Mouse (Mus musculus): ENCODE measurements around the gene Ctc1. TPM values are rescaled to one million over a fixed set of nuclear protein-coding genes. Genes with fewer than 3 reads are reported as not detected.

Gene Ctc1
- polyA plus RNA-seq, 1 experiment from 2014 or later = 41.3 TPM

DNA sequence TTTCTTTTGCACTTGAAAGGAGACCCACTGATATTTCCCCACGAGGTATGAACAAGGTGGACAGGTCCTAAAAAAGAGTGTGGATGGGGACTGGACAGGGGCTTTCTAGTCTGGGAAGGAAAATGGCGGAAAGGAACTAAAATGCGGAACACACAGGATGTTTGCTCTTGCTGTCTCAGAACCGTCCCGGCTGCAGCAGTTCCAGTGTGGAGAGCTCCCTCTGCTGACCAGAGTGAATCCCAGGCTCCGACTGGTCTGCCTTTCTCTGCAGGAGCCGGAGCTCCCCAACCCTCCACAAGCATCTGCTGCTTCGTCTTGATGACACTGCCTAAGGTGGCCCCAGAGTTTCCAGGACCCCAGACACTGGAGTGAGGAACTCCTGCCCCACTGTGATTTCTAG, 20.1 kb downstream of the Ctc1 start:
- Histone ChIP-seq H3K4me1 (ENCODE audit: control insufficient read depth, insufficient read depth, low read length) (peaks cover 19% of the 10 kb centered on the region), H3K4me2 (peak overlapping the region; percentile 78), H3K36me3 (ENCODE audit: control insufficient read depth, insufficient read depth, low read length) (peaks cover 22% of the 10 kb centered on the region), H3K9me3 (replicated peaks; ENCODE audit: control insufficient read depth, low read length) (no peaks in the 10 kb centered on the region), H3K27me3 (ENCODE audit: control insufficient read depth, insufficient read depth, low read length) (no peaks in the 10 kb centered on the region), H3K27ac (ENCODE audit: low read depth, low read length) (peak overlapping the region; percentile 15; the same call in 1 of the 2 replicates), H3K9ac (ENCODE audit: low read depth, low read length) (no peak overlapping the region), H3K4me3 (ENCODE audit: low read depth, low read length) (peak overlapping the region; percentile 80)
- 6% methylated on average over 8 of the region's 8 CpGs for WGBS (ENCODE audit: insufficient replicate concordance)
- no peak for ATAC-seq (replicated peaks; ENCODE audit: insufficient number of reproducible peaks, low FRiP score, low TSS enrichment)

DNA sequence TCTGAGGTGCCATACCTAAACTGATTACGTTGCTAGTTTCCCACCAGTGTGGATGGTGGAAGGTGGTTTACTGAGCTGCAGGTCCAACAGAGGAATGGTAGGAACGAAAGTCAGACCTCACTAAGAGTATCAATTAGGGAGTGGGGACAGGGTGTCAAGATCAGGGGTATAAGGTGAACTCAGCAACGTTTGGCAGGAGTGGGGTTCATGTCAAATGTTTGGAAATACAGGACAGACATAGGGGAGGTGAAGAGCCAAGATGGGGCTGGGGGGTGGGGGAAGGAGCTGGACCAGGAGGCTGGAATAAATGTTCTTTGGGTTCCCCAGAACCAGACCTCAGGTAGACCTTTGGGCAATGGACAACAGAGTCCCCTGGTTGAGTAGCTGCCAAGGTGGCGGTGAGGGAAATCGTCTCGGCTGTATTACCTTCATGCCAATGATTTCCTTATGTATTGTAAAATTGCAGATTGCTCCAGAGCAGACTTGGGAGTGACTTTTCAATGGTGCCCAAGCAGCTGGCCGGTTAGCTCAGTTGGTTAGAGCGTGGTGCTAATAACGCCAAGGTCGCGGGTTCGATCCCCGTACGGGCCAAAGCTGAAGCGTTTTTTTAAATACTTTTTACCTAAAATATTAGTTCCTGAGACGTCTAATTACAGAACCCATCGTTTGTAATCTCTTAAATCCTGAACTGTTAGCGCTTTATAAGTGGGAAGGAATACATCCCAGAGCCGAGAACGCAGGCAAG, 20.9 kb downstream of the Ctc1 start:
- Histone ChIP-seq H3K4me2 (peak overlapping the region; percentile 78), H3K27me3 (ENCODE audit: control insufficient read depth, insufficient read depth, low read length) (no peaks in the 10 kb centered on the region), H3K9me3 (replicated peaks; ENCODE audit: control insufficient read depth, low read length) (no peaks in the 10 kb centered on the region), H3K9ac (ENCODE audit: low read depth, low read length) (peak overlapping the region; percentile 87), H3K4me3 (ENCODE audit: low read depth, low read length) (peak overlapping the region; percentile 80), H3K27ac (ENCODE audit: low read depth, low read length) (peak overlapping the region; percentile 85), H3K36me3 (ENCODE audit: control insufficient read depth, insufficient read depth, low read length) (peaks cover 14% of the 10 kb centered on the region), H3K4me1 (ENCODE audit: control insufficient read depth, insufficient read depth, low read length) (peaks cover 19% of the 10 kb centered on the region)
- 10% methylated on average over 20 of the region's 20 CpGs for WGBS (ENCODE audit: insufficient replicate concordance)
- ATAC-seq (replicated peaks; ENCODE audit: insufficient number of reproducible peaks, low FRiP score, low TSS enrichment) = 0 out of 2 replicates have a peak, but pooled peaks have one; percentile 29

DNA sequence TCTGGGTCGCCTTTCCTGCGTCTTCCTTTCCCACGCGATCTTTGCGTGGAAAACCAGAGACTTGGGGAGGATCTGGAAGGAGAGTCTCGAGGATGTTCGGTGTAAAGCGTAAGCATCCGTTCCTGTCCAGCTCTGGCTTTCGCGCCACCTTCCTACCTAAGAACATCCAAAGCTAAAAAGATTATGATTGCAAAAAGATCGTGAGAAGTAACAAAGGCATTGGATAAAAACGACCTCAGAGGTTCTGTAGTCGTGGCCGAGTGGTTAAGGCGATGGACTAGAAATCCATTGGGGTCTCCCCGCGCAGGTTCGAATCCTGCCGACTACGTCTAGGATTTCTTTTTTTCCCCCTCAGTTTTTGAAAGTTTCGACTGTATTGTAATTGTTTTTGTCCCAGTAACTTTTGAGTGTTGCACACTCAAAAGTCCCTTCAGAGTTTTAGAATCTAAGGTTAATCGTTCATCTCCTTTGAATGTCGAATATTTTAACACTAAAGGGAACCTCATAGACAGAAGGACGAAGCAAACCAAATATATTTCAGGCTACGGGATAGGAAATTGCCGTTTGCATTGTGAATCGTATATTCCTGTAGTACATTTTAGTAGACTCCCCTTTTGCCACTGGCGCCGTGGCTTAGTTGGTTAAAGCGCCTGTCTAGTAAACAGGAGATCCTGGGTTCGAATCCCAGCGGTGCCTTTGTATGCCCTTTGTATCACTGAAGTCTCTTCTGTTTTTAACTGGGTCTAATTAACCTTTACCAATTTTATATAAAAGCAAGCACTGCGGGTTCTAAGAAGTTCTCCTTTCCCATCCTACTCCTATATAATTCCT, 21.7 kb downstream of the Ctc1 start:
- peaks cover 19% of the 10 kb centered on the region for H3K4me1 ChIP-seq (ENCODE audit: control insufficient read depth, insufficient read depth, low read length)
- peak overlapping the region; percentile 80 for H3K4me3 ChIP-seq (ENCODE audit: low read depth, low read length)
- no peaks in the 10 kb centered on the region for H3K9me3 ChIP-seq (replicated peaks; ENCODE audit: control insufficient read depth, low read length)
- H3K4me2 ChIP-seq = peak overlapping the region; percentile 78
- H3K27ac ChIP-seq (ENCODE audit: low read depth, low read length) = peak overlapping the region; percentile 85
- no peaks in the 10 kb centered on the region for H3K27me3 ChIP-seq (ENCODE audit: control insufficient read depth, insufficient read depth, low read length)
- peak; percentile 31 for ATAC-seq (replicated peaks; ENCODE audit: insufficient number of reproducible peaks, low FRiP score, low TSS enrichment)
- 1% methylated on average over 34 of the region's 34 CpGs for WGBS (ENCODE audit: insufficient replicate concordance)
- H3K36me3 ChIP-seq (ENCODE audit: control insufficient read depth, insufficient read depth, low read length) = peaks cover 10% of the 10 kb centered on the region
- H3K9ac ChIP-seq (ENCODE audit: low read depth, low read length) = peak overlapping the region; percentile 87

DNA sequence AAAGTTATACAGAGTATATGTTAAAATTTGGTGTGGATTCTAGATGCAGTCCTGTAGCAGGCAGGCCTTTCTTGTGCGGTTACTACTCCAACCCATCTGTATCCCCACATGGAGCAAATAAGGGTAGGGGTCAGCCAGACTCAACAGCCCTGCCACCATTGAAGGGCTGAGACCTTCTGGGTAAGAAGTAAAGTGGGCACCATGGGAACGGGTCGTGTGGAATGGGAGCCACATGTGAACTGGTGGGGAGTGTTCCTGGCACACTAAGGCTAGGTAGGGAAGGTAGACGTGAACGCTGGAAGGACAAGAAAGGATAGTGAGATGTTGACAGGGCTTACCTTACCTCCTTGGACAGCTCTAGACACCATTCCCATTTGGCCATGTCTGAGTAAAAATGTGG, 22.5 kb downstream of the Ctc1 start:
- H3K27me3 ChIP-seq (ENCODE audit: control insufficient read depth, insufficient read depth, low read length) = no peaks in the 10 kb centered on the region
- H3K4me3 ChIP-seq (ENCODE audit: low read depth, low read length) = no peak overlapping the region
- H3K4me2 ChIP-seq = peak overlapping the region; percentile 74; the same call in 1 of the 2 replicates
- H3K27ac ChIP-seq (ENCODE audit: low read depth, low read length) = no peak overlapping the region
- H3K4me1 ChIP-seq (ENCODE audit: control insufficient read depth, insufficient read depth, low read length) = peaks cover 19% of the 10 kb centered on the region
- H3K9ac ChIP-seq (ENCODE audit: low read depth, low read length) = no peak overlapping the region
- no peaks in the 10 kb centered on the region for H3K9me3 ChIP-seq (replicated peaks; ENCODE audit: control insufficient read depth, low read length)
- WGBS (ENCODE audit: insufficient replicate concordance) = 73% methylated on average over 5 of the region's 5 CpGs
- ATAC-seq (replicated peaks; ENCODE audit: insufficient number of reproducible peaks, low FRiP score, low TSS enrichment) = no peak
- H3K36me3 ChIP-seq (ENCODE audit: control insufficient read depth, insufficient read depth, low read length) = peaks cover 4% of the 10 kb centered on the region

DNA sequence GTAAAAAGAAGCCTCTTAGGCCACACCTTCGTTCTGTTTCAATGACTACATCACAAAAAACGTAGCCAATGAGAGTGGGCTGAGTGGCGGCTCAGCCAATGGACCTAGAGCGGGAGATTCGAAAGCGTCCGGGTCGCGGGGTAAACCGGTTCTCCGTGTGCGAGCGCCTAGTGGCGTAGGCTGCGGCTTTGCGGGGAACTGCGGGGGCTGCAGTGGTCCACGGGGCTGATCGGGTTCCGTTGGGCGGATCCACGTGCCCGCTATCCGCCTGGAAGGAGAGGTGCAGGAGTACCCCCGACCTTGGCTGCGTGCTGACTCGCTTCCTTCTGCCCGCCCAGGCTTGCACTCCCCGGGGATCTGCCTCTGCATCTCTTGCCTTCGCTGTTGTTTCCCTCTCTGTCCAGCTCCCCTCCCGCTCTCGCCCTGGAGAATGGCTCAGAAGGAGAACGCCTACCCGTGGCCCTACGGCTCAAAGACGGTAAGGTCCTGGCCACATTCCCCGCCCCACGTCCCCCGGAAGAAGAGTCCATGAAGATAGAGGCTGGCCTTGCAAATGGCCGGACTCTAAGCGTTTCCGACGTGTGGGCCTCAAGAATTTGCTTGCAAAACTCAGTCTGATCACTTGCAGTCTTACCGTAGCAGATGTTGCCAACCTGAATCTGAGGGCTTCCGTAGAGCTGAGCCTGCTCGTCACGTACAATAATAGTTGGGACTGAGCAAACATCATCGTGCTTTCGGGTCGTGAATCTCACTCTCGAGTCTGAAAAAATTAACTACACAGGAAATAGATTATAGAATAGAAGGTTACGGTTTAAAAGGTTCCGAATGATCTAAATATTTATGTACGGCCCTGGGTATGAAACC, 30.1 kb downstream of the Ctc1 start, which contains the start of gene Aurkb:
Gene Aurkb, plus strand, starts transcription at position 117 of the 864 bp plus-strand sequence.
- H3K27ac ChIP-seq (ENCODE audit: low read depth, low read length) = peak within 1 kb of the TSS; percentile 94
- peak within 1 kb of the TSS; percentile 93 for H3K9ac ChIP-seq (ENCODE audit: low read depth, low read length)
- H3K4me3 ChIP-seq (ENCODE audit: low read depth, low read length) = peak within 1 kb of the TSS; percentile 92
- H3K36me3 ChIP-seq (ENCODE audit: control insufficient read depth, insufficient read depth, low read length) = peaks cover 14% of the 10 kb centered on the region
- peak within 1 kb of the TSS; percentile 71 for H3K4me2 ChIP-seq
- no peaks in the 10 kb centered on the region for H3K27me3 ChIP-seq (ENCODE audit: control insufficient read depth, insufficient read depth, low read length)
- H3K4me1 ChIP-seq (ENCODE audit: control insufficient read depth, insufficient read depth, low read length) = peaks cover 8% of the 10 kb centered on the region
- WGBS (ENCODE audit: insufficient replicate concordance) = under 1% methylated on average over 54 of the region's 54 CpGs
- no peaks in the 10 kb centered on the region for H3K9me3 ChIP-seq (replicated peaks; ENCODE audit: control insufficient read depth, low read length)
- ATAC-seq (replicated peaks; ENCODE audit: insufficient number of reproducible peaks, low FRiP score, low TSS enrichment) = peak; percentile 71

DNA sequence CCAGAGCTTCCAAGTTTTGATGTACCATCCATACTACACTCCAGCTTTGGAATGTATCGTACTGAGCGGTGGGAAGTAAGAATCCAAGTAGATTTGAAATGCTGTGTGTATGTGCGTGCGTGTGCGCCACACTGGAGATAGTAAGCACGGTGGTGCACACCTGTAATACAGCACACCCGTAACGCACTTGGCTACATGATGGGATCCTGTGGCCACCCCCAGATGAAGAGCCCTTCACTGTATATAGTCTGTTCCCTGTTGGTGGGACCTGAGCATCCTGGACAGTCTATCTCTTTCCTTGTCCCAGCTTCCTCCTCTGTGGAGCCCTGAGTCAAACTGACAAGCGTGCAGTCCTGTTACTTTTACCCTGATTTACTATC, 30.7 kb downstream of the Ctc1 start:
- H3K4me3 ChIP-seq (ENCODE audit: low read depth, low read length) = peak overlapping the region; percentile 92
- no peaks in the 10 kb centered on the region for H3K27me3 ChIP-seq (ENCODE audit: control insufficient read depth, insufficient read depth, low read length)
- H3K9me3 ChIP-seq (replicated peaks; ENCODE audit: control insufficient read depth, low read length) = no peaks in the 10 kb centered on the region
- H3K9ac ChIP-seq (ENCODE audit: low read depth, low read length) = peak overlapping the region; percentile 93
- H3K27ac ChIP-seq (ENCODE audit: low read depth, low read length) = peak overlapping the region; percentile 94; the same call in 1 of the 2 replicates
- peak overlapping the region; percentile 71 for H3K4me2 ChIP-seq
- H3K36me3 ChIP-seq (ENCODE audit: control insufficient read depth, insufficient read depth, low read length) = peaks cover 19% of the 10 kb centered on the region
- H3K4me1 ChIP-seq (ENCODE audit: control insufficient read depth, insufficient read depth, low read length) = peaks cover 8% of the 10 kb centered on the region
- 19% methylated on average over 9 of the region's 9 CpGs for WGBS (ENCODE audit: insufficient replicate concordance)
- no peak for ATAC-seq (replicated peaks; ENCODE audit: insufficient number of reproducible peaks, low FRiP score, low TSS enrichment)

DNA sequence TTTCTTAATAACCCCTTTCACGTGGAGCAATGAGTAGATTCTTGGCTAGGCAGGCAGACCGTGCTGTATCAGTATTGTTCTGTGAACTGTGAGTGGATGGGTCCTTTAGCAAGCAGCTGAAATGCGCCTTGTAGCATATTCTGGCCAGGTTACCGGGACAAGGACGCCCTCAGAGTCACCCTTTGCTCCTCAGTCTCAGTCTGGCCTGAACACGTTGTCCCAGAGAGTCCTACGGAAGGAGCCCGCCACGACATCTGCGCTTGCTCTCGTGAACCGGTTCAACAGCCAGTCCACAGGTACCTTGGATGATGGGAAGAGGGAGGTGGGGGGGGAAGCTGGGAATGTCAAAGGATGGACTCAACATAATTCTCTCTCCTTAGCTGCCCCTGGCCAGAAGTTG, 31.9 kb downstream of the Ctc1 start:
- Histone ChIP-seq H3K4me3 (ENCODE audit: low read depth, low read length) (peak overlapping the region; percentile 92), H3K9me3 (replicated peaks; ENCODE audit: control insufficient read depth, low read length) (no peaks in the 10 kb centered on the region), H3K9ac (ENCODE audit: low read depth, low read length) (0 out of 2 replicates have a peak overlapping the region, but pooled peaks have one; percentile 5), H3K27ac (ENCODE audit: low read depth, low read length) (no peak overlapping the region), H3K27me3 (ENCODE audit: control insufficient read depth, insufficient read depth, low read length) (no peaks in the 10 kb centered on the region), H3K4me2 (peak overlapping the region; percentile 71), H3K36me3 (ENCODE audit: control insufficient read depth, insufficient read depth, low read length) (peaks cover 19% of the 10 kb centered on the region), H3K4me1 (ENCODE audit: control insufficient read depth, insufficient read depth, low read length) (peaks cover 8% of the 10 kb centered on the region)
- 85% methylated on average over 12 of the region's 12 CpGs for whole genome bisulfite sequencing (ENCODE audit: insufficient replicate concordance)
- ATAC-seq (replicated peaks; ENCODE audit: insufficient number of reproducible peaks, low FRiP score, low TSS enrichment) = no peak

DNA sequence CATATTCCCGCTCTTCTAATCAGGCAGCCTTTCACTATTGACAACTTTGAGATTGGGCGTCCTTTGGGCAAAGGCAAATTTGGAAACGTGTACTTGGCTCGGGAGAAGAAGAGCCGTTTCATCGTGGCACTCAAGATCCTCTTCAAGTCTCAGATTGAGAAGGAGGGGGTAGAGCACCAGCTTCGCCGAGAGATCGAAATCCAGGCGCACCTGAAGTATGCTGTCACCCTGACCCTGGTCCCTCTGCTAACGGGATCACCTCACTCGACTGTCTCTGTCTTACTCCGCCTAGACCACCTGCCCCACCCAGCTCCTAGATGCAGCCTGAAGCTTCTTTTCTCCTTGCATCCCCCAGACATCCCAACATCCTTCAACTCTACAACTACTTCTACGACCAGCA, 32.4 kb downstream of the Ctc1 start:
- WGBS (ENCODE audit: insufficient replicate concordance) = 87% methylated on average over 14 of the region's 14 CpGs
- no peak overlapping the region for H3K4me3 ChIP-seq (ENCODE audit: low read depth, low read length)
- H3K9ac ChIP-seq (ENCODE audit: low read depth, low read length) = no peak overlapping the region
- H3K9me3 ChIP-seq (replicated peaks; ENCODE audit: control insufficient read depth, low read length) = no peaks in the 10 kb centered on the region
- H3K27ac ChIP-seq (ENCODE audit: low read depth, low read length) = no peak overlapping the region
- peaks cover 8% of the 10 kb centered on the region for H3K4me1 ChIP-seq (ENCODE audit: control insufficient read depth, insufficient read depth, low read length)
- peaks cover 19% of the 10 kb centered on the region for H3K36me3 ChIP-seq (ENCODE audit: control insufficient read depth, insufficient read depth, low read length)
- no peak for ATAC-seq (replicated peaks; ENCODE audit: insufficient number of reproducible peaks, low FRiP score, low TSS enrichment)
- no peaks in the 10 kb centered on the region for H3K27me3 ChIP-seq (ENCODE audit: control insufficient read depth, insufficient read depth, low read length)
- no peak overlapping the region; the same call in 1 of the 2 replicates for H3K4me2 ChIP-seq

All from heart, embryonic 11.5 days (tissue).